Mouse (Mus musculus) midbrain, embryonic 10.5 days (tissue): ENCODE measurements around the gene Fbxl13. TPM values are rescaled to one million over a fixed set of nuclear protein-coding genes. Genes with fewer than 3 reads are reported as not detected.

Experiments used
- polyA plus RNA-seq: library from polyadenylated mRNA; unstranded; fragments of >200 nt; fragmentation: Nextera tagmentation; extraction: Ambion mirVana; gene quantifications from 2 replicates; pipeline ENCODE4 v1.2.1, GENCODE M21; 2016

The Fbxl13 gene
- polyA plus RNA-seq, 1 experiment from 2014 or later, result 0.15 TPM

Other genes starting within 250 kb of the Fbxl13 start
- gene Ccdc146, start 221.0 kb downstream of the Fbxl13 start, polyA plus RNA-seq, result 0.12 TPM in 1 of 2 replicates, not detected in the other
- gene Fam185a, start 220.7 kb downstream of the Fbxl13 start, polyA plus RNA-seq, result 4.9 and 5.8 TPM in 2 replicates
- 5.6 and 10.6 TPM in 2 replicates for gene Lrrc17, start 102.1 kb downstream of the Fbxl13 start, polyA plus RNA-seq
- gene Armc10, start 179 bp upstream of the Fbxl13 start, polyA plus RNA-seq, result 66.9 and 74.4 TPM in 2 replicates
- gene Napepld, start 55.8 kb upstream of the Fbxl13 start, polyA plus RNA-seq, result 10.4 and 14.8 TPM in 2 replicates
- gene Pmpcb, start 91.5 kb upstream of the Fbxl13 start, polyA plus RNA-seq, result 87.0 and 88.6 TPM in 2 replicates
- 89.0 and 100 TPM in 2 replicates for gene Dnajc2, start 139.6 kb upstream of the Fbxl13 start, polyA plus RNA-seq
- 247 and 261 TPM in 2 replicates for gene Psmc2, start 139.6 kb upstream of the Fbxl13 start, polyA plus RNA-seq
- 0.05 TPM in 1 of 2 replicates, not detected in the other for gene Slc26a5, start 220.0 kb upstream of the Fbxl13 start, polyA plus RNA-seq